Mouse (Mus musculus): Measurements from ENCODE around the gene She.
"Not testable (repeated sequence)": the region's sequence is repeated elsewhere in the genome, so short reads cannot be mapped to it uniquely, and the experiment has no call there.

She gene

GRCm38 (mm10) chr3:89830815-89831591, at the start of gene She:
Gene She, plus strand, starts transcription at chr3:89831370.
- peak; percentile 53 to 78 for DNase-seq

GRCm38 (mm10) chr3:89781640-89782039, 49.5 kb upstream of the She start:
- no peak for DNase-seq

DNA sequence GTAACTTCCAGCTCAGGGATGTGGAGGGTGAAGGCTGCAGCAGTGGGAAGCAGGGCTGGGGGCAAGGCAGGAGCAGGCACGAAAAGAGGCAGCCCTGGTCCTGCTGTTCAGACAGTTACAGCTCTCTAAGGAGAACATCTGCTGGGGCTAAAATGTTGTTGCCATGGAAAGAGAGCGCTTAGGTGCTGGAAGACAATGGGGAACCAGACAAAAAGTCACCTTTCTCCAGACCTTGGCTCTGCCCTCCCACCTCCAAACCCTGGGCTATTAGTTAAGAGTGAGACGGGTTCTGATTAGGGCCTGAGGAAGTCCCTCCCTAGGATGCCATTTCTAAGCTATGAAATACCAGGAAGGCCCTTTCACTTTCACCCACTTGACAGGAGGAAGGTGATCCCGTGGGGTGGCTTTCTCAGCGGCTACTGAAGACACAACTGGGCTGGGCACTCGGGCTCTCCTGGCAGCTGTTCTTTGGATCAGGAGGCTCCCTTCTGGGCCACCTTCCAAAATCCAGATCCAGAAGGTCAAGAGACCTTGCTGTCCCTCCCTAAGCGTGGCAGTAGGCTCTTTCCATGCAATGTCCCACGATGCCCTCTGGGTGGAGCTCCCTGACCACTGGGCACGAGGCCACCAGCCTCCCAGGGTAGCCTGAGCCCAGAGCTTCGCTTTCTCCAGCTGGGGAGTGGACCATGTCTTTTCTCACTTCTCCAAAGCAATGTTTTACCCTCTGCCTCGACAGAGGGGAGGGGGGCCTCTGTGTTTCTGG, 46.0 kb upstream of the She start:
- peak; percentile 85 to 92 for DNase-seq

DNA sequence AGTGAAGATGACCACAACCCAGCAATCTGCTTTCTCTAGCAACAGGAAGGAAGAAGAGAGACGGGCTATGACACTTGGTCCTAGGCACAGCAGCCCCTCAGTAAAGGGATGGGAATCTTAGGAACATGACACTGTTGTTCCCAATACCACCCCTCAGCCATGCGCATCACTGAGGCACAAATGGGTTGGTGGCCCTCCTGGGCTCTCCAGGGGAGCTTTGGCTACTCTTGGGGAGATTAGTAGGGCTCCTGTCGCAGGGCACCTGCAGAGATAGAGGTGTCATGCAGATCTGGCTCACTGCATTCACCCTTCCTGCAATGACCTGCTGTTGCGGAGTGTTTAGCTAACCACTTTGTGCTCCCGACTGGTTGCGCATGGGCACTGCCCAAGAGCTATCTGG, 44.9 kb upstream of the She start:
- DNase-seq, result no peak

GRCm38 (mm10) chr3:89788680-89789352, 42.4 kb upstream of the She start:
- DNase-seq, result no peak

GRCm38 (mm10) chr3:89794616-89795015, 36.6 kb upstream of the She start:
- no peak for DNase-seq

DNA sequence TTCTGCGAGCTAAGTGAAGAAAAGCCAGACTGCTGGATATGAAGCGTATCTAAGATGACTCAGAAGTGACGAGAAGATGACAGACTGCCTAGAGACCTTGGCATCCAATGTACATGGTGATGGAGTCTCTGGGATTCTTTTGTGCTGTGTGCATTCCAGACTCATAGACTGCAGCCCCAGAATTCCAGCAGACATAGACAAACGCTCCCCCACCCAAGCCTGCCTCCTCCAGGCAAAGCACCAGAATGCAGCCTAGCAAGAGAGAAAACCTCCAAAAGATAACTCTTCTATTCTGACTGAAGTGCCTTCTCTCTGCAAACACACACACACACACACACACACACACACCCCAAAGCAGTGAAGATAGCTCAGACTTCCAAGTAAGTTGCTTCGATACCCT, 35.4 kb upstream of the She start:
- DNase-seq, result no peak

GRCm38 (mm10) chr3:89796358-89796757, 34.8 kb upstream of the She start:
- DNase-seq, result peak in 1 of 2 experiments; percentile 61

DNA sequence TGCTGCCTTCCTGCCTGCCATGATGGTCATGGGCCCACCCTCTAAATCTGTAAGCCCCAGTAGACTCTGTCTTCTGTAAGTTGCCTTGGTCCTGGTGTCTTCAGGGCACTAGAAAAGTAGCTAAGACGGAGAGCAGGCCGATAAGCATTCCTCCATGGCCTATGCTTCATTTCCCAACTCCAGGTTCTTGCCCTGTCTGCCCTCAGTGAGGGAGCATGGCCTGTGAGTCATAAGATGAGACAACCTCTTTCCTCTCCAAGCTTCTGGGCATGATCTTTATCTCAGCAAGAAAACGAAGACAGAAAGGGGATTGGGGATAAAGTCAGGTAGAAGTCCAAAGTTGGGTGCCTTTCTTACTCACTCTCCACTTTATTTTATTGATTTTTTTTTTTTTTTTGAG, 32.7 kb upstream of the She start:
- DNase-seq, result no peak

DNA sequence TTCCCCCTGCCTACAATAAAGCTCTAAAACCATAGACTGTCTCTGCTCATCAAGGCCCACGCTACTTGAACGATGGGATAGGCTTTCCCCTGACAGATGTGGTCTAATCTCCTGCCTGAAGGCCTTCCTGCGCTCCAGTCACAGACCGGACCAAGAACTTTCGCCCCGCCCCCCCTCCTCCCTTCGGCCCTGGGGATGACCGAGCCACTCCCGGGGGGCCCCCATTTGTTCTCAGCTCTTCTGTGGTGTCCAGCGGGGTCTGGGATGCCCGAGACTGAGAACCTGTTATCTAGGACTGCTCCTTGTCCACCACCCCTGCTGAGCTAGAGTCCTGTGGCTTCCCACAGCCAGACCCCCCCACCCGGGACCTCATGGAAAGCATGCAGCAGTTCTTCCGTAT, 31.7 kb upstream of the She start:
- no peak for DNase-seq

DNA sequence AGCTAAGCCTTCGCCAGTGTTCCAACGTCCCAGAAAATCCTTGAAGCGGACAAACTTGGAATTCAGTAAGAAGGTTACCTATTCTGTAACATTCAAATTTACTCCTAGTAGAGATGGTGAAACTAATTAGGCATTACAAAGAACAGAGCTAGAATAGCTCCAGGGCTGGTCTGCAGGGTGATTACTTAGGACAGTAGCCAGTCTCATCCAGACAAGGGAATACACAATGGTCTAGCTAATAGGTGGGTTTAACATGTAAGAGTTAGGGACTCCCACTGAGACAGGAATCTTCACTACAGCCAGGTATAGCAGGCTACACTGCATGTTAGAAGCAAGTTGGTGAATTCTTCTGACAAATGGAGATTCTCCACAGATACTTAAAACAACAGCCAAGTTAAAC, 31.1 kb upstream of the She start:
- DNase-seq, result not testable (repeated sequence)

DNA sequence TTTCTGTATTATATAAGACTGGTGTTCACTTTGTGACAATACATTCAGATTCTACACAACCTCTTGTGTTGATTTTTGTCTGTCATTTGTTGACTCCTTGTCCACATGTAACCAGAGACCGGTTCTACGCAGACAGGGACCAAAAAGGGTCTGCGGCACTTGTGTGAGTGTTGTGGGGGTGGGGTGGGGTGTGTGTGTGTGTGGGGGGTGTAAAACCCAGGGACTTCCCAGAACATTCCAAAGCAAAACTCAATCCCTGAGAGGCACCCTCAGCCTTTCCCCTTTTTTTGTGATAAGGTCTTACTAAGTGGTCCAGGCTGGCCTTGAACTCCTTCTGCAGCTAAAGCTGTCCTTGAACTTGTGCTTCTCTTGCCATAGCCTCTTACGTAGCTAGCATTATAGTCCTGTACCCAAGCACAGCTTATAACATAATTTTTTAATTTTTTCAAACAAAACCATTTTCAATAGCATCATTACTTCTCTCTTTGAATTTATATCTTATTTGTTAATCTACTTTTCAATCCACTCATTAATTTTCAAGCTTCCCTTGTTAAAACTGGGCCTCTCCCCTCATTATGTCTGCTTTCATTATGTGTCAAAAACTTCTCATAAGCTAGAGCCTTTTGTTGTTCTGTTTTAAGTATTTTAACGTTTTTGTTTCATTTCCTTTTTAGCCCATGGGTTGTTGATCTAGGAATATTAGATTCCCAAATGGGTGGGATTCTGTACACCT, 30.2 kb upstream of the She start:
- no peak for DNase-seq

DNA sequence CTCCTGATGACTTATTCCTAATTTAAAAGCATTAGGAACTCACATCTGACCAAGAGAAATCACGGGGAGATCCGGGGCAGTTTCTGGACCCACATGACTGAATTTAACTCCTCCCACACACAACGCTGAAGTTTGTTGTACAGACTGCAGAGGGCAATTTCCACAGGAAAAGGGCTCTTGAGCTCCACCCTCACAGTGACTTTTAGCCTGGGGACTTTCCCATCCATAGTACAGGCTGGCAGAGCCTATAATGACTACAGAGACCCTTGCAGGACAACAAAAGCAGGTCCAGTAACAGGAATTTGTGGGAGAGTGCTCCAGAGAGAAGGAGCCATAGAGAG, 29.7 kb upstream of the She start:
- peak; percentile 32 to 52 for DNase-seq

DNA sequence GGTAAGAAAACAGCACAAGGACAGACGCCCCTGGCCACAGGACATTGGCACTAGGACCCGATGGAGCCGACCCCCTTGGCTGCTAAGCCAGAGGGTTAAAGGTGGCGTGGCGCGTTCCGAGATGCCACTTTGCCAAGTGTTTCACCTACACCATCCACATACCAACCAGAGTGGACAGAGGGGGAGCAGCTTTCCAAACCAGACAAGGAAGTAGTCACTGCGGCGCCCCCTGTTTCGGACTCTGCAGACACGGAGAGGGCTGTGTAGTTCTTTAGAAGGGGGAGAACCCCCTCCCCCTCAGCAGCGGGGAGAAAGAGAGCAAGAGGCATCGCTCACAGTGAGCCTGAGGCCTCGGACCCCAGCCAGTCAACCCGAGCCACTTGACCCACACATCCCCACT, 28.3 kb upstream of the She start:
- DNase-seq, result no peak

- DNase-seq, result no peak
These were observed 26.0 kb upstream of the She start for GRCm38 (mm10) chr3:89805179-89805578.

GRCm38 (mm10) chr3:89806751-89807150, 24.4 kb upstream of the She start:
- DNase-seq, result no peak

- no peak for DNase-seq
These were observed 24.0 kb upstream of the She start for GRCm38 (mm10) chr3:89807171-89807570.

DNA sequence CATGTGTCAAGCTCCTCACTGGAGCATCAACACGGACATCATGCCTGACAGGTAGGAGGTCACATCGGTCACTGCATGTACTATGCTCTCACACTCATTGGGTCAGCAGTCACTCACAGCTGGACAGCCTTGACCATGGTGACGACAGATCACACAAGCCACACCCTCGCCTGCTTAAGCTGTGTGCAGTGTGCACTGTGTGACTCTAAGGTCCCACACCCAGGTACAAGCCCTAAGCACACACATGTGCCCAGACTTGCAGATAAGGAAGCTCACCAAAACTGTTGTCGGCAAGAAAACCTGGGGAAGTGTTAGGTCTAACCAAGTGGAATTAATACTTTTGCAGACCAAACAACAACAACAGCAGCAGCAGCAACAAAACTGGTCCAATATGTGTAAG, 23.3 kb upstream of the She start:
- DNase-seq, result no peak

DNA sequence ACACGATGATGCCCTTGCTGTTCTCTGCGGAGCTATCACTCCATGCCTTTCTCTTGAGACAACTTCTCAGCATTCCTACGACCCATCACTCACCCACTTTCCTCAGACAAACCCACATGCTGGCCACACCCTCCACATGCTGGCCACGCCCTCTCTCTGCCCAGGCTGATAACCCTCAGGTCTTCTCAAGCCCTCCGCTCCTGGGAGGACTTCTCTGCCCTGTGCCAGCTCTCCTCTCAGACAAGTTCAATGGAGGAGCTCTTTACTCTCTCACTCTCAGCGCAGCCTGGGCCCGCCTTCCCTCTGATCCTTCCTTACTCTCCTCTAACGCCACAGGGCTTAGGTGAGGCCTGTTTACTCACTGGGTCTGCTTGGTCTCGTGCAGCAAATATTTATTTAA, 22.5 kb upstream of the She start:
- no peak for DNase-seq

- no peak for DNase-seq
These were observed 20.3 kb upstream of the She start for GRCm38 (mm10) chr3:89810841-89811240.

- no peak for DNase-seq
These were observed 19.0 kb upstream of the She start for GRCm38 (mm10) chr3:89812166-89812565.

DNA sequence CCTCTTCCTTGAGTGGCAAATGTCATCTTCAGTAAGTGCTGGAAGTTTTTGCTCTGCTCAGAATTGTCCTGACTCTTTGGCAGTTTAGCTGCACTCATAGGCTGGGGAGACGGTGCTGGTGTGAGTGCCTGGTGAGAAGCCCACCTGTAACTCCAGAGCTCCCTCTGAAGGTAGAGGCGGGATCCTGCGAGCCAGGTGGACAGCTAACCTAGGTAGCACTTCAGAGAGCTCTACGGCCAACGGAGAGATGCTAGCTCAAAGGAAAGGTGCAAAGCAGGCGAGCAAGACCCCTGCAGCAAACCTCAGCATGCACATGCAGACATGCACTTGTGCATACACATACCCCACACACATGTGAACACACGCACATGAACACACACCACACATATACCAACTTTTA, 17.1 kb upstream of the She start:
- no peak for DNase-seq

DNA sequence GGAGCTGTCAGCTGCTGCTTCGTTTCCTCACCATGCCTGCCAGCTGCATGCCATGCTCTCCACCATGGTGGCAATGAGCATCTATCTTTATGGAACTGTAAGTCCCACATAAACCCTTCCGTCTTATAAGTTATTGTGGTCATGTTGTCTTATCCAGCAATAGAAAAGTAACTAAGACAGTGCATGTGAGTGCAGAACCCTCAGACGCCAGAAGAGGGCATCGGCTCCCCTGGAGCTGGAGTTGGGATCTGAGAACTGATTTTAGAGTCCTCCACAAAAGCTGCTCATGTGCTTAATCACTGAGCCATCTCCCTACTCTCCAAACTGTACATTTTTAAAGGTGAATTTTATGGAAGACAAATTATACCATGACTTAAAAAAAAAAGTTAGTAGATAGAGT, 14.1 kb upstream of the She start:
- peak; percentile 53 to 74 for DNase-seq

Measured in kidney, postnatal 25 days (tissue).